Mouse (Mus musculus): ENCODE results near the gene Zhx3. TPM values are rescaled to one million over a fixed set of nuclear protein-coding genes. Genes with fewer than 3 reads are reported as not detected.

Zhx3 gene
- polyA plus RNA-seq, 1 experiment from 2014 or later = 15.5 TPM

GRCm38 (mm10) chr2:160908607-160909006 is 35.8 kb upstream of the Zhx3 start:
- ATAC-seq (ENCODE audit: low FRiP score, low read depth) = no peak
- H3K36me3 ChIP-seq = no peaks in the 10 kb centered on the region
- no peak overlapping the region for H3K4me3 ChIP-seq
- WGBS = 70% methylated on average over 18 of the region's 18 CpGs
- no peak overlapping the region for H3K9ac ChIP-seq (replicated peaks)
- H3K4me2 ChIP-seq (replicated peaks) = no peak overlapping the region
- no peaks in the 10 kb centered on the region for H3K9me3 ChIP-seq
- H3K4me1 ChIP-seq = peaks cover 14% of the 10 kb centered on the region
- H3K27me3 ChIP-seq = peaks cover 53% of the 10 kb centered on the region
- H3K27ac ChIP-seq (replicated peaks) = no peak overlapping the region

GRCm38 (mm10) chr2:160906101-160906500 is 33.3 kb upstream of the Zhx3 start:
- 72% methylated on average over 5 of the region's 5 CpGs for WGBS
- no peaks in the 10 kb centered on the region for H3K9me3 ChIP-seq
- ATAC-seq (ENCODE audit: low FRiP score, low read depth) = no peak
- no peaks in the 10 kb centered on the region for H3K36me3 ChIP-seq
- H3K27me3 ChIP-seq = peaks cover 27% of the 10 kb centered on the region
- no peaks in the 10 kb centered on the region; the same call in 1 of the 2 replicates for H3K4me1 ChIP-seq
- H3K4me2 ChIP-seq (replicated peaks) = no peak overlapping the region
- no peak overlapping the region for H3K9ac ChIP-seq (replicated peaks)
- H3K4me3 ChIP-seq = no peak overlapping the region
- no peak overlapping the region for H3K27ac ChIP-seq (replicated peaks)

DNA sequence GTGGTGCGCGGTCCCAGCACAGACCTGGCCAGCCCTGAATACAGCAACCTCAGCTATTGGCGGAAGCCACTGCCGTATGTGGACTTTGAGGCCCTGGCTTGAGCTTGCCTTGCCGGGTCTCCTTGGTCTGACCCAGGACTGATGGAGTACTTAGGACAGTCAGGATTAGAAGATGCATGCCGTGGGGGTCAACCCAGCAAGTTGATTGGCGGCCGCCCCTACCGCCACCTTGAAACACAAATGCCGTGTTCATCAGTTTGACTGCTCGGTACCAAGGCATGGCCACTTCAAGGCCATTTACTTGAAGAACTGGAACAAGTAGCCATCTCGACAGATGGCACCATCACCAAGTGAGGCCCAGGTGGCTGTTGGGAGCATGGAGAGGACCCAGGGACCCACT is 32.5 kb upstream of the Zhx3 start:
- no peaks in the 10 kb centered on the region for H3K9me3 ChIP-seq
- no peak overlapping the region for H3K4me3 ChIP-seq
- ATAC-seq (ENCODE audit: low FRiP score, low read depth) = no peak
- H3K36me3 ChIP-seq = no peaks in the 10 kb centered on the region
- no peak overlapping the region for H3K4me2 ChIP-seq (replicated peaks)
- H3K27me3 ChIP-seq = peaks cover 19% of the 10 kb centered on the region
- H3K27ac ChIP-seq (replicated peaks) = no peak overlapping the region
- 95% methylated on average over 12 of the region's 12 CpGs for WGBS
- H3K4me1 ChIP-seq = no peaks in the 10 kb centered on the region
- H3K9ac ChIP-seq (replicated peaks) = no peak overlapping the region

- Histone ChIP-seq H3K27me3 (no peaks in the 10 kb centered on the region), H3K9ac (replicated peaks) (no peak overlapping the region), H3K4me2 (replicated peaks) (no peak overlapping the region), H3K36me3 (no peaks in the 10 kb centered on the region), H3K4me3 (no peak overlapping the region), H3K9me3 (no peaks in the 10 kb centered on the region), H3K27ac (replicated peaks) (no peak overlapping the region), H3K4me1 (no peaks in the 10 kb centered on the region)
- no peak for ATAC-seq (ENCODE audit: low FRiP score, low read depth)
- WGBS = 84% methylated on average over 7 of the region's 7 CpGs
Observed at GRCm38 (mm10) chr2:160901656-160902412, 29.0 kb upstream of the Zhx3 start.

GRCm38 (mm10) chr2:160891697-160892096 is 18.9 kb upstream of the Zhx3 start:
- Histone ChIP-seq H3K36me3 (no peaks in the 10 kb centered on the region), H3K4me2 (replicated peaks) (no peak overlapping the region), H3K4me1 (peaks cover 7% of the 10 kb centered on the region), H3K27me3 (peaks cover 18% of the 10 kb centered on the region), H3K4me3 (no peak overlapping the region), H3K9me3 (no peaks in the 10 kb centered on the region), H3K9ac (replicated peaks) (no peak overlapping the region), H3K27ac (replicated peaks) (no peak overlapping the region)
- no peak for ATAC-seq (ENCODE audit: low FRiP score, low read depth)
- WGBS = 88% methylated on average over 9 of the region's 9 CpGs

GRCm38 (mm10) chr2:160891045-160891444 is 18.2 kb upstream of the Zhx3 start:
- H3K4me2 ChIP-seq (replicated peaks) = no peak overlapping the region
- no peak overlapping the region for H3K4me3 ChIP-seq
- H3K4me1 ChIP-seq = peaks cover 7% of the 10 kb centered on the region
- no peak overlapping the region for H3K9ac ChIP-seq (replicated peaks)
- no peak for ATAC-seq (ENCODE audit: low FRiP score, low read depth)
- 84% methylated on average over 5 of the region's 5 CpGs for WGBS
- H3K27ac ChIP-seq (replicated peaks) = no peak overlapping the region
- no peaks in the 10 kb centered on the region for H3K36me3 ChIP-seq
- H3K9me3 ChIP-seq = no peaks in the 10 kb centered on the region
- H3K27me3 ChIP-seq = peaks cover 18% of the 10 kb centered on the region

- Histone ChIP-seq H3K4me1 (peaks cover 7% of the 10 kb centered on the region), H3K9ac (replicated peaks) (peak overlapping the region; percentile 44; the same call in 1 of the 2 replicates), H3K36me3 (no peaks in the 10 kb centered on the region), H3K4me2 (replicated peaks) (peak overlapping the region; percentile 72), H3K27ac (replicated peaks) (no peak overlapping the region), H3K9me3 (no peaks in the 10 kb centered on the region), H3K27me3 (peaks cover 18% of the 10 kb centered on the region), H3K4me3 (peak overlapping the region; percentile 39)
- WGBS = under 1% methylated on average over 26 of the region's 26 CpGs
- 0 out of 2 replicates have a peak, but pooled peaks have one; percentile 20 for ATAC-seq (ENCODE audit: low FRiP score, low read depth)
Observed at GRCm38 (mm10) chr2:160887859-160888258, 15.1 kb upstream of the Zhx3 start.

DNA sequence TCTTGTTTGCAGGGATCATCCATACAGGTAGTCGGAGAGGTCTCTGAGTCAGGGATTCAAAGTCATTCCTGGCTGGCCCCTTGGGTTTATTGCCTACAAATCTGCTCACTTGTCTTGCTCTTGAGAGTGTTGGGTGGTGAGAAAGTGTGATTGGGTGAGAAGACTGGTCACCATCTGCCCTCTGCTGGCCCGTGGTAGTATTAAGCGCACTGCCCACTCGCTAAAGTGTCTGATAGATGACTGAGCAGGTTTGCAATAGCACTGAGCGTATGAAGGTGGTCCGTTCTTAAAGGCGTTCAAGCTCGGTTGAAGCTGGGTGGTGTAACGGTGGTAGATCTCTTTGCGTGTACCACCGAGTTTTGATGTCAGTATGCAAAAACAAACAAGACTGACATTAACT is 14.5 kb upstream of the Zhx3 start:
- Histone ChIP-seq H3K27me3 (peaks cover 18% of the 10 kb centered on the region), H3K4me1 (peaks cover 7% of the 10 kb centered on the region), H3K4me3 (peak overlapping the region; percentile 39), H3K27ac (replicated peaks) (no peak overlapping the region), H3K36me3 (no peaks in the 10 kb centered on the region), H3K9ac (replicated peaks) (no peak overlapping the region), H3K4me2 (replicated peaks) (peak overlapping the region; percentile 72), H3K9me3 (no peaks in the 10 kb centered on the region)
- peak; percentile 82 for ATAC-seq (ENCODE audit: low FRiP score, low read depth)
- WGBS = 3% methylated on average over 11 of the region's 11 CpGs

- peaks cover 18% of the 10 kb centered on the region for H3K27me3 ChIP-seq
- no peak overlapping the region for H3K9ac ChIP-seq (replicated peaks)
- H3K4me3 ChIP-seq = no peak overlapping the region
- H3K36me3 ChIP-seq = no peaks in the 10 kb centered on the region
- no peak for ATAC-seq (ENCODE audit: low FRiP score, low read depth)
- H3K4me2 ChIP-seq (replicated peaks) = no peak overlapping the region
- H3K4me1 ChIP-seq = peaks cover 7% of the 10 kb centered on the region
- H3K27ac ChIP-seq (replicated peaks) = no peak overlapping the region
- 72% methylated on average over 3 of the region's 3 CpGs for WGBS
- no peaks in the 10 kb centered on the region for H3K9me3 ChIP-seq
Observed at GRCm38 (mm10) chr2:160886221-160886620, 13.4 kb upstream of the Zhx3 start.

DNA sequence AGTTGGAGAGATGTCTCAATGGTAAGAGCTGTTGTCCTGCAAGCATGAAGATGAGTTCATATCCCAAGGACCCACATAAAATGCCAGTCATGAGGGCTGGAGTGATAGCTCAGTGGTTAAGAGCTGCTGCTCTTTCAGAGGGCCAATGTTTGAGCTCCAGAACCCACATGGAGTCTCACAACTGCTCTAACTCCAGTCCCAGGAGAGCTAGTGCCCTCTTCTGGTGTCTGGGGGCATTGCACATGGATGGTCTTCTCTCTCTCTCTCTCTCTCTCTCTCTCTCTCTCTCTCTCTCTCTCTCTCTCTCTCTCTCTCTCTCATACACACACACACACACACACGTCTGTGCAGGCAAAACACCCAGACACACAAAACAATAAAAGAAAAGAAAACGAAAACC is 12.0 kb upstream of the Zhx3 start:
- Histone ChIP-seq H3K4me3 (no peak overlapping the region), H3K9me3 (no peaks in the 10 kb centered on the region), H3K36me3 (no peaks in the 10 kb centered on the region), H3K27ac (replicated peaks) (no peak overlapping the region), H3K27me3 (peaks cover 18% of the 10 kb centered on the region), H3K4me2 (replicated peaks) (no peak overlapping the region), H3K9ac (replicated peaks) (no peak overlapping the region), H3K4me1 (peaks cover 7% of the 10 kb centered on the region)
- 24% methylated on average over 1 of the region's 2 CpGs for WGBS
- ATAC-seq (ENCODE audit: low FRiP score, low read depth) = no peak

DNA sequence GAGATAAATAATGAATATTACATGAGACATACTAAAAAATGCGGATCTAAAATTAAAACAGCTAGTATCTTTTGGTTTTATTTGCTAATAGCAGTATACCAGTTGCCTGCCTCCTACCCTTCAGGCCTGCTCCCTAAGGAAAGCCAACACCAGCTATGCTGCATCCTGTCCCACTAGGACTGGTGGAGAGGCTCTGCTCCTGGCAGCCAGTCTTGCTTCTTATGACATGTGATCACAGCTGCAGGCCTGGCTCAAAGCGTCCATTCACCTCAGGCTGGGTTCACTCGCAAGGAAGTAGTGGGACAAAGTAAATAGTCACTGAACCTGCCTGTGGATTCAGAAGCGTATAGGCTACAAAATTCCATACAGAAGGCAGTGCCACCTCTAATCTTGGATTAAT is 11.1 kb upstream of the Zhx3 start:
- ATAC-seq (ENCODE audit: low FRiP score, low read depth) = no peak

GRCm38 (mm10) chr2:160882436-160882835 is 9.6 kb upstream of the Zhx3 start:
- no peaks in the 10 kb centered on the region for H3K36me3 ChIP-seq
- no peak overlapping the region for H3K27ac ChIP-seq (replicated peaks)
- H3K9ac ChIP-seq (replicated peaks) = no peak overlapping the region
- no peaks in the 10 kb centered on the region for H3K9me3 ChIP-seq
- no peak for ATAC-seq (ENCODE audit: low FRiP score, low read depth)
- no peak overlapping the region for H3K4me3 ChIP-seq
- H3K4me2 ChIP-seq (replicated peaks) = no peak overlapping the region
- H3K27me3 ChIP-seq = peaks cover under 1% of the 10 kb centered on the region; the same call in 1 of the 2 replicates
- no peaks in the 10 kb centered on the region for H3K4me1 ChIP-seq
- 78% methylated on average over 5 of the region's 5 CpGs for WGBS

More for the DNA sequence above, 11.1 kb upstream of the Zhx3 start:
- Histone ChIP-seq H3K27me3 (peaks cover 16% of the 10 kb centered on the region), H3K4me3 (no peak overlapping the region), H3K9me3 (no peaks in the 10 kb centered on the region), H3K36me3 (no peaks in the 10 kb centered on the region), H3K4me2 (replicated peaks) (no peak overlapping the region), H3K27ac (replicated peaks) (no peak overlapping the region), H3K9ac (replicated peaks) (no peak overlapping the region), H3K4me1 (peaks cover 7% of the 10 kb centered on the region)
- 81% methylated on average over 4 of the region's 4 CpGs for WGBS
